Mouse (Mus musculus) thymus, adult 2 months (tissue): ENCODE measurements around the gene Cd93. TPM values are rescaled to one million over a fixed set of nuclear protein-coding genes. Genes with fewer than 3 reads are reported as not detected.

ENCODE experiments used
- DNase-seq: peaks from one replicate; pipeline ENCODE4 v3.0.0; 2021
- H3K27ac ChIP-seq: fragments of 200-500 bp; 2 replicates; pipeline ENCODE4 v1.5.1; 2012; ENCODE audit warnings: low read length, control low read depth; ENCODE audit not compliant: control insufficient read depth, insufficient read depth
- H3K27me3 ChIP-seq: fragments of 200-500 bp; 2 replicates; pipeline ENCODE4 v1.6.1; 2012; ENCODE audit warnings: mild to moderate bottlenecking, low read length, moderate library complexity, mixed read lengths; ENCODE audit not compliant: control insufficient read depth, insufficient read depth
- H3K36me3 ChIP-seq: fragments of 200-500 bp; 2 replicates; pipeline ENCODE4 v1.6.1; 2012; ENCODE audit warnings: mild to moderate bottlenecking, low read length, moderate library complexity; ENCODE audit not compliant: control insufficient read depth, insufficient read depth
- H3K4me1 ChIP-seq: fragments of 200-500 bp; replicated peaks from 2 replicates; pipeline ENCODE4 v1.6.1; 2012; ENCODE audit warnings: low read length; ENCODE audit not compliant: control insufficient read depth, insufficient read depth
- H3K4me3 ChIP-seq: fragments of 200-500 bp; 2 replicates; pipeline ENCODE4 v1.5.1; 2012; ENCODE audit warnings: mild to moderate bottlenecking, low read length, control low read depth, moderate library complexity; ENCODE audit not compliant: control insufficient read depth, insufficient read depth
- CTCF ChIP-seq: fragments of 200-500 bp; IDR thresholded peaks from 2 replicates; pipeline ENCODE4 v1.5.1; 2012; ENCODE audit warnings: mild to moderate bottlenecking, control low read depth, low read length, moderate library complexity, borderline replicate concordance; ENCODE audit not compliant: control insufficient read depth, poor library complexity, insufficient read depth; ENCODE audit errors: extremely low read depth
- POLR2A ChIP-seq: fragments of 200-500 bp; IDR thresholded peaks from 2 replicates; pipeline ENCODE4 v1.6.1; 2012; ENCODE audit warnings: mild to moderate bottlenecking, low read length, control low read depth, moderate library complexity; ENCODE audit not compliant: control insufficient read depth, poor library complexity, insufficient read depth; ENCODE audit errors: extremely low read depth
- WGBS: fragments of 180-500 bp; shearing (Covaris S2); methylation state at CpG from one replicate; pipeline ENCODE4 v1.1.7; 2018; 5-methylcytosine and 5-hydroxymethylcytosine counted together
- polyA plus RNA-seq: library from polyadenylated mRNA; depleted of rRNA; stranded (reverse); fragments of >200 nt; gene quantifications from 2 replicates; pipeline ENCODE4 v1.2.3, GENCODE M21; 2012

Cd93 gene
- polyA plus RNA-seq, 1 experiment: 3.6 TPM

- Histone ChIP-seq H3K27ac (no peak overlapping the region), H3K27me3 (no peaks in the 10 kb centered on the region), H3K4me3 (no peak overlapping the region), H3K36me3 (no peaks in the 10 kb centered on the region), H3K4me1 (no peaks in the 10 kb centered on the region)
- DNase-seq: no peak
- no peak for TF ChIP-seq CTCF
- TF ChIP-seq POLR2A: no peak
- 18% methylated on average over 1 of the region's 1 CpGs for WGBS
These were observed 22.3 kb downstream of the Cd93 start for GRCm38 (mm10) chr2:148421112-148421511.

DNA sequence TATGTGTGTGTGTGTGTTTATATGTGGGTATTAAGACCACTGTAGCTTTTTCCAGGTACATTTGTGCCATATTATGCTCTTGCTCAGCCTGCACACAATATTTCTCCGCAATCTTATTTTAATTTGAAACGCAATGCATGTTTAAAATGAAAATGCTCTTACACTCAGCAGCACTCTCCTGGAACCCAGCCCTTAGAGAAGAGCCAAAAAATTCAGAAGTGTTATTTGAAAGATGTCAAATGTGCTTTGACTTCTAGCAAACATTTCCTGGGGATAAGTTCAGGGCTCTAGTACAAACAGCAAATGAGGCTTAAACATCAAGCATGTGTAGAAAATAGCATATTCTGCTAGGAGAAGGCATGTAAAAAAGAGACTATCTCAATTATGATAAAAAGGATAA lies 23.6 kb downstream of the Cd93 start:
- Histone ChIP-seq H3K4me1 (no peaks in the 10 kb centered on the region), H3K27ac (no peak overlapping the region), H3K4me3 (no peak overlapping the region), H3K36me3 (no peaks in the 10 kb centered on the region), H3K27me3 (no peaks in the 10 kb centered on the region)
- DNase-seq: no peak
- 93% methylated on average over 2 of the region's 2 CpGs for WGBS
- no peak for TF ChIP-seq CTCF

- H3K27me3 ChIP-seq: no peaks in the 10 kb centered on the region
- H3K36me3 ChIP-seq: no peaks in the 10 kb centered on the region
- TF ChIP-seq POLR2A (no peak), CTCF (no peak)
- H3K4me3 ChIP-seq: no peak overlapping the region
- H3K4me1 ChIP-seq: no peaks in the 10 kb centered on the region
- H3K27ac ChIP-seq: no peak overlapping the region
- 89% methylated on average over 3 of the region's 3 CpGs for WGBS
- no peak for DNase-seq
These were observed 24.2 kb downstream of the Cd93 start for GRCm38 (mm10) chr2:148419151-148419550.

GRCm38 (mm10) chr2:148409821-148410220 lies 33.5 kb downstream of the Cd93 start:
- peaks cover 3% of the 10 kb centered on the region for H3K4me1 ChIP-seq
- no peak for DNase-seq
- 65% methylated on average over 1 of the region's 1 CpGs for WGBS
- no peak overlapping the region for H3K27ac ChIP-seq
- no peaks in the 10 kb centered on the region; the same call in 1 of the 2 replicates for H3K27me3 ChIP-seq
- no peaks in the 10 kb centered on the region for H3K36me3 ChIP-seq
- no peak for TF ChIP-seq POLR2A
- no peak for TF ChIP-seq CTCF
- no peak overlapping the region for H3K4me3 ChIP-seq

- Histone ChIP-seq H3K36me3 (no peaks in the 10 kb centered on the region), H3K4me1 (peaks cover 3% of the 10 kb centered on the region), H3K27me3 (no peaks in the 10 kb centered on the region; the same call in 1 of the 2 replicates), H3K4me3 (no peak overlapping the region), H3K27ac (no peak overlapping the region)
- WGBS: 4% methylated on average over 9 of the region's 9 CpGs
- peak; percentile 73 for DNase-seq
- no peak for TF ChIP-seq POLR2A
- TF ChIP-seq CTCF: no peak
These were observed 34.2 kb downstream of the Cd93 start for GRCm38 (mm10) chr2:148409141-148409540.

- WGBS: 24% methylated on average over 6 of the region's 6 CpGs
- DNase-seq: no peak
- Histone ChIP-seq H3K27ac (no peak overlapping the region), H3K4me3 (no peak overlapping the region), H3K36me3 (no peaks in the 10 kb centered on the region), H3K4me1 (peaks cover 3% of the 10 kb centered on the region), H3K27me3 (no peaks in the 10 kb centered on the region; the same call in 1 of the 2 replicates)
- TF ChIP-seq POLR2A (no peak), CTCF (no peak)
These were observed 34.6 kb downstream of the Cd93 start for GRCm38 (mm10) chr2:148408761-148409120.
